Mouse (Mus musculus): ENCODE measurements around the gene Rgs13. TPM values are rescaled to one million over a fixed set of nuclear protein-coding genes. Genes with fewer than 3 reads are reported as not detected.

The Rgs13 gene
- polyA plus RNA-seq (2012; ENCODE audit: insufficient read depth, insufficient read length, missing spikeins): not detected in 2 replicates

- H3K27ac ChIP-seq (replicated peaks; ENCODE audit: low read depth, low read length): no peak within 1 kb of the TSS
These were observed at the start of gene Rgs13 for GRCm38 (mm10) chr1:144177166-144177565. Rgs13 (minus strand) TSS chr1:144177372.

DNA sequence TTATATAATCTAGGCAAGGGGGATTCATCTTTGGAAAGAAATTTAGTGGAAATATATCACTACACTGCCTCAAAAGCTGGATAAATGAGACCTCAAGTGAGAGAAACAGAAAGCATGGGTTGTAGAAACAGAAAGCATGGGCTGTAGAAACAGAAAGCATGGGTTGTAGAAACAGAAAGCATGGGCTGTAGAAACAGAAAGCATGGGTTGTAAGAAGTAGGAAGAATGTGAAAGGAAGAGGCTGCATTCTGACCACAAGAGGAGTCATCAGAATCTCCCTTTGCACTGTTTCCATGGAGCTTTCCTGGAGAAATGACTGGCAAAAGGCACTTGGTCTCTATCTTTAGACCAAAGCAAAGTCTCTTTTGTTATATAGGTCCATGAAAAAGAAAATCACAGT, 38.1 kb upstream of the Rgs13 start:
- no peak overlapping the region for H3K27ac ChIP-seq (replicated peaks; ENCODE audit: low read depth, low read length)
- no peak overlapping the region for H3K4me3 ChIP-seq (ENCODE audit: insufficient read depth, low read depth, low read length)
- H3K4me1 ChIP-seq (ENCODE audit: control insufficient read depth, insufficient read depth, insufficient read length, low read length): no peaks in the 10 kb centered on the region

More at GRCm38 (mm10) chr1:144177166-144177565, at the start of gene Rgs13:
- no peaks in the 10 kb centered on the region for H3K4me1 ChIP-seq (ENCODE audit: control insufficient read depth, insufficient read depth, insufficient read length, low read length)
- H3K4me3 ChIP-seq (ENCODE audit: insufficient read depth, low read depth, low read length): no peak within 1 kb of the TSS

DNA sequence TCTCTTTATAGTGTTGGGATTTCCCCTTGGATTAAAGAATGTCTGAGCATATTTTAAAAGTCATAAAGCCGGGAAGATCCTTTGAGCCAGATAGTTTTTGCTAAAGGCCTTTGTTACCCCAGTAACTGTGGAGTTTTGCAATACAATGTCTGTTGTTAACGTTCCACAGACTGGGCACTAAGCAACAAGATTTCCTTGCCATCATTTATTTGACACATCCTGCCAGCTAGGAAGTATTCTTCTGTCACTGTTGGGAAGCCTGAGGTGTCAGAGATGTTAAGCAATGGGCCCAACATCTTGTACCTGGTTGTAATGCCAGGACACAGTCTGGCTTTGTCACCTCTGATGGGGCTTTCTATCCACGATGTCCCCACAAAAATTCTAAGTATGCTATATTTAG, 33.7 kb upstream of the Rgs13 start:
- Histone ChIP-seq H3K4me3 (ENCODE audit: insufficient read depth, low read depth, low read length) (no peak overlapping the region), H3K27ac (replicated peaks; ENCODE audit: low read depth, low read length) (no peak overlapping the region), H3K4me1 (ENCODE audit: control insufficient read depth, insufficient read depth, insufficient read length, low read length) (no peaks in the 10 kb centered on the region)

DNA sequence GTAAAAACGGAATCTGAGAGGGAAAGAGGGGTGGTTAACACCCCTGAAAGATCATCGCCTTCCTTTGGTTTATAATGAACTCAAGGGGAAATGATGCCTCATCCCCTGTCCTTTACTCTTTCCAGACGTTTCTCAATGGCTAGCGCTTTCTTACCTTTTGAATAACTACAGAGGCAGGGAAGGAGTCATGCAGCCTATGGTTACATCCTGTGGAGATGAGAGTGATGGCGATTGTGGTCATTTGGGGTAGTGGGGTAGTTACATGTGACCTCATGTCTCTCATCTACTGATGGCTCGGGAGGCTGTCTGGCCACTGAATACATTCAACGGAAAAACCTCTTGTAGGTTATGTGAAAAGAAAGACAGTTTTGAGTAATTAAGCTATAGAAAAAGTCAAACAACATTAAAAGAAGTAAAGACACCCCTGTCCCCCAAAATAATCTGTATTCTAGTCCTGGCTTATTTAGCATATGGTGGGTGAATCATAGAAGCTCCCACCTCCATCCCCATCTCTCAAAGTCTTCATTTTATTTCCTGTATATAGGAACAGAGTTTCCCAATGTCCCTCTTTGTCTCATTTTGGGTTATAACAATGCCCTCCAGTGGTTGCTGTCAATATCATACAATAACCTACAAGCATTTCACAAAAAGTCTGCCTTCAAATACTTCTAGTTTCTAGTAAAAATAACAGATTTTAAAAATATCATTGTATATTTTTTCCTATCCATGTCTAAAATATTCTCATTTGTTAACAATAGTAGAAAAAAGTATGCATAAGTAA, 29.3 kb upstream of the Rgs13 start:
- H3K4me3 ChIP-seq (ENCODE audit: insufficient read depth, low read depth, low read length): no peak overlapping the region
- no peak overlapping the region for H3K27ac ChIP-seq (replicated peaks; ENCODE audit: low read depth, low read length)
- H3K4me1 ChIP-seq (ENCODE audit: control insufficient read depth, insufficient read depth, insufficient read length, low read length): no peaks in the 10 kb centered on the region

- H3K27ac ChIP-seq (replicated peaks; ENCODE audit: low read depth, low read length): no peak overlapping the region
- H3K4me3 ChIP-seq (ENCODE audit: insufficient read depth, low read depth, low read length): no peak overlapping the region
- H3K4me1 ChIP-seq (ENCODE audit: control insufficient read depth, insufficient read depth, insufficient read length, low read length): no peaks in the 10 kb centered on the region
These were observed 27.6 kb upstream of the Rgs13 start for GRCm38 (mm10) chr1:144204766-144205165.

GRCm38 (mm10) chr1:144202939-144203338, 25.8 kb upstream of the Rgs13 start:
- no peaks in the 10 kb centered on the region for H3K4me1 ChIP-seq (ENCODE audit: control insufficient read depth, insufficient read depth, insufficient read length, low read length)
- H3K27ac ChIP-seq (replicated peaks; ENCODE audit: low read depth, low read length): no peak overlapping the region
- no peak overlapping the region for H3K4me3 ChIP-seq (ENCODE audit: insufficient read depth, low read depth, low read length)

DNA sequence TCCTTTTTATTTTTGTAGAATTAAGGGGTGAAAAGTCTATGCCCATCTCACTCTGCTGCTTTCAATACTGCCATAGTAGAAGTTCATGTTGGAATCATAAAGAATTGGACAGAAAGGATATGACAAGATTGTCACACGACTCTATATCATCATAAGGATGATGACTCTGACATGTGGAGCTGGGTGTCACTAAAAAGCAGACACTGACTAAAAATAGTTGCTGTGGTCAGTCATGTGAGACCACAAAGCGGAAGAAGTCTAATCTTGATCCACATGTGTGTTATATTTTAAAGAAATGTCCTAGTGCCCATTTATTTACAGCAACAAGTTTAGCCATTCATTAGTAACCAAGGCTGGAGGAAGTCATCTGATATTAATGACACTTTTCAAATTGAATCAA, 23.3 kb upstream of the Rgs13 start:
- H3K27ac ChIP-seq (replicated peaks; ENCODE audit: low read depth, low read length): no peak overlapping the region
- no peak overlapping the region for H3K4me3 ChIP-seq (ENCODE audit: insufficient read depth, low read depth, low read length)
- H3K4me1 ChIP-seq (ENCODE audit: control insufficient read depth, insufficient read depth, insufficient read length, low read length): no peaks in the 10 kb centered on the region

GRCm38 (mm10) chr1:144199538-144199937, 22.4 kb upstream of the Rgs13 start:
- H3K4me3 ChIP-seq (ENCODE audit: insufficient read depth, low read depth, low read length): no peak overlapping the region
- no peak overlapping the region for H3K27ac ChIP-seq (replicated peaks; ENCODE audit: low read depth, low read length)
- no peaks in the 10 kb centered on the region for H3K4me1 ChIP-seq (ENCODE audit: control insufficient read depth, insufficient read depth, insufficient read length, low read length)

DNA sequence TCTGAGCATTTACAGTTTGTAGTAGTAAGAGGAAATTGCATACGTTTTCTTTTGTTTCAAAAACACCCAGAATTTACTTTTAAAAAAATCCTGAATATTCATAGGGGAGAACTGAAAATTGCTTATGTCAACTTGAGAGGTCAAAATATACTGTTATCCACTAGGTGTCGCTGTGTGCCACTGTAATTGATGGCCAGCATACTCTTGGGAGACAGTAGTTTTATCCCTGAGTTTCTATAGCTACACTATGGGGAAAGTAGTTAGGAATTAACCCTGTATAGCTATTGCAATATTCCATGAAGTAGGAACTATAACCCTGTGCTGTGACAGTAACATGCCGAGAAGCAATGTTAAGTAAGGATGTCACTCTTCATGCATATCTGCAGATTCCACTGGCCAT, 20.5 kb upstream of the Rgs13 start:
- Histone ChIP-seq H3K4me3 (ENCODE audit: insufficient read depth, low read depth, low read length) (no peak overlapping the region), H3K27ac (replicated peaks; ENCODE audit: low read depth, low read length) (no peak overlapping the region), H3K4me1 (ENCODE audit: control insufficient read depth, insufficient read depth, insufficient read length, low read length) (no peaks in the 10 kb centered on the region)

DNA sequence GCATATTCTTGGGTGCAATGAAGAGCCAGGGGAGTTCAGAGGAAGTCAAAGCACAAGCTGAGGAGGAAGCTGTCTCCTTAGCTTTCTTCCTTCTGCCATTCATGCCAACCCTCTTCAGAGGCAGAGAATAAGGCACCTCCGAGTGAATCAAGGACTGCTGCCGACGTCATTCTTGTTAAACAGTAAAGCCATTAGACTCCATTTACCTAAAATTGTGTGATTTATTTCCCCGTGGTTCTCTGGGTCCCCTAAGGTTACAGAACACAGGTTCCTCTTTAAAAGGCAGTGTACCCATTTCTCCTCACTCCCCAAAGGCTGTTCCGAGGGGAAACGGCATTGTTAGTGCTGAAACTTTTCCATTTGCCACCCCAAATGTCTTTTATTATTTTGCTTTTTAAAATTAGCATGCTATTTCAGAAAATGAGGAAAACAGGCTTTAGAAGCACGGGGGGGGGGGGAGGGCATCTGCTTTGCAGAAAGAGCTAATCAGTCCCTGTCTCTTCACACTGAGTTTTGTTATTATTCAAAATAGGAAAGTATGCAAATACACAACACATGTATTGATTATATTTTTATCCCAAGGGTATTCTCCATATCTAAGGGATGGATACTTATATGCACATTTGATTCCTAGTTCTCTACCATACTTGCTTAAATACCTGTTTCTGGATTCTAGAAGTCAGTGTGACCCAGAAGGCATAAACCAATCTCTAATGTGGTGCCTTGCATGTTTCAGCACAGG, 9.7 kb upstream of the Rgs13 start:
- no peak overlapping the region for H3K27ac ChIP-seq (replicated peaks; ENCODE audit: low read depth, low read length)
- H3K4me1 ChIP-seq (ENCODE audit: control insufficient read depth, insufficient read depth, insufficient read length, low read length): no peaks in the 10 kb centered on the region
- H3K4me3 ChIP-seq (ENCODE audit: insufficient read depth, low read depth, low read length): no peak overlapping the region

GRCm38 (mm10) chr1:144184955-144185715, 8.0 kb upstream of the Rgs13 start:
- Histone ChIP-seq H3K4me3 (ENCODE audit: insufficient read depth, low read depth, low read length) (no peak overlapping the region), H3K27ac (replicated peaks; ENCODE audit: low read depth, low read length) (no peak overlapping the region), H3K4me1 (ENCODE audit: control insufficient read depth, insufficient read depth, insufficient read length, low read length) (no peaks in the 10 kb centered on the region)

GRCm38 (mm10) chr1:144183622-144184021, 6.5 kb upstream of the Rgs13 start:
- Histone ChIP-seq H3K4me1 (ENCODE audit: control insufficient read depth, insufficient read depth, insufficient read length, low read length) (no peaks in the 10 kb centered on the region), H3K27ac (replicated peaks; ENCODE audit: low read depth, low read length) (no peak overlapping the region), H3K4me3 (ENCODE audit: insufficient read depth, low read depth, low read length) (no peak overlapping the region)

- Histone ChIP-seq H3K4me1 (ENCODE audit: control insufficient read depth, insufficient read depth, insufficient read length, low read length) (no peaks in the 10 kb centered on the region), H3K27ac (replicated peaks; ENCODE audit: low read depth, low read length) (no peak overlapping the region), H3K4me3 (ENCODE audit: insufficient read depth, low read depth, low read length) (no peak overlapping the region)
These were observed 2.4 kb upstream of the Rgs13 start for GRCm38 (mm10) chr1:144179559-144179958.

- H3K4me3 ChIP-seq (ENCODE audit: insufficient read depth, low read depth, low read length): no peak overlapping the region
- H3K27ac ChIP-seq (replicated peaks; ENCODE audit: low read depth, low read length): no peak overlapping the region
- H3K4me1 ChIP-seq (ENCODE audit: control insufficient read depth, insufficient read depth, insufficient read length, low read length): no peaks in the 10 kb centered on the region
These were observed 1.2 kb upstream of the Rgs13 start for GRCm38 (mm10) chr1:144178281-144178957.

DNA sequence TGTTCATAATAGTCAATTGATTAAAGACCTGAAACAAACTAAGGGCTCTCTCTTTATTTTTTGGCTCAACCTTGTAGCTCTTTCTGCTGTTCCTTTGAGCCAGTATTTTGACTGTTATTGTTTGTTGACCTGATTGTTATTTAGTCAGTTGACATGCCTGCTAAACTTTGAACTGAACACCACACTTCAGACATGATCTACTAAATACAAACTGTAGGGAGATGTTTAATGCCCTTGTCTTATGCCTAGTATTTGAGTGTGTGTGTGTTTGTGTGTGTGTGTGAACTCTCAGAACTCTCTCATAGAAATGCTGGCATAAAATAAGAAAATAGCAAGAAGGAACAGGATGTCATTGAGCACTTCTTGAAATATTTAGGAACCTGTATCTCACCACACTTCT, 448 bp upstream of the Rgs13 start:
- Histone ChIP-seq H3K4me3 (ENCODE audit: insufficient read depth, low read depth, low read length) (no peak overlapping the region), H3K27ac (replicated peaks; ENCODE audit: low read depth, low read length) (no peak overlapping the region), H3K4me1 (ENCODE audit: control insufficient read depth, insufficient read depth, insufficient read length, low read length) (no peaks in the 10 kb centered on the region)

All from brown adipose tissue, adult 24 weeks (tissue).